Mouse (Mus musculus) CH12.LX (cell line): ENCODE measurements around the gene Krtap9-3. TPM values are rescaled to one million over a fixed set of nuclear protein-coding genes. Genes with fewer than 3 reads are reported as not detected.

Source experiments
- DNase-seq: peaks from one replicate; pipeline ENCODE4 v3.0.0-alpha.2; 2013; ENCODE audit errors: extremely low read depth
- H3K27ac ChIP-seq: 2 replicates; pipeline ENCODE4 v1.5.1; 2012; ENCODE audit warnings: low read depth, mild to moderate bottlenecking, control low read depth, moderate library complexity; ENCODE audit not compliant: insufficient read depth
- H3K27me3 ChIP-seq: replicated peaks from 2 replicates; pipeline ENCODE3; 2012; ENCODE audit warnings: inconsistent platforms
- H3K36me3 ChIP-seq, 2 experiments: replicated peaks in 1 of 2; 2 replicates each; pipeline versions ENCODE3 to v1.6.1; 2012; ENCODE audit warnings: inconsistent platforms in 1 of 2, low read length in 1 of 2, mild to moderate bottlenecking in 1 of 2, mixed read lengths in 1 of 2, moderate library complexity in 1 of 2; ENCODE audit not compliant: control insufficient read depth in 1 of 2, insufficient read depth in 1 of 2
- H3K4me1 ChIP-seq, 2 experiments: 2 replicates each; pipeline ENCODE4 v1.6.1; 2012; ENCODE audit warnings: inconsistent platforms in 1 of 2, moderate library complexity in 1 of 2; ENCODE audit not compliant: insufficient read depth in 2 of 2, control insufficient read depth in 1 of 2
- H3K4me2 ChIP-seq: 2 replicates; pipeline ENCODE4 v1.6.1; 2012; ENCODE audit warnings: low read depth, mild to moderate bottlenecking, control low read depth; ENCODE audit not compliant: poor library complexity, insufficient read depth, severe bottlenecking
- H3K4me3 ChIP-seq, 3 experiments: fragments of 150-350 bp in 1 of 3; sonication (generic) in 1 of 3; replicated peaks in 1 of 3; 2 replicates each; pipeline versions ENCODE3 to v1.5.1; 2011 to 2012; ENCODE audit warnings: low read depth in 2 of 3, low read length in 2 of 3, mild to moderate bottlenecking in 2 of 3, moderate library complexity in 2 of 3, control low read depth in 1 of 3, improper control_type of control experiment in 1 of 3, inconsistent platforms in 1 of 3, mixed read lengths in 1 of 3; ENCODE audit not compliant: poor library complexity in 1 of 3
- H3K79me2 ChIP-seq: replicated peaks from 2 replicates; pipeline ENCODE4 v1.6.1; 2012; ENCODE audit warnings: mild to moderate bottlenecking, moderate library complexity; ENCODE audit not compliant: control insufficient read depth, poor library complexity, insufficient read depth, severe bottlenecking; ENCODE audit errors: extremely low read depth
- H3K9ac ChIP-seq: 2 replicates; pipeline ENCODE4 v1.6.1; 2012; ENCODE audit warnings: low read depth, mild to moderate bottlenecking, control low read depth, moderate library complexity; ENCODE audit not compliant: insufficient read depth
- H3K9me3 ChIP-seq: replicated peaks from 2 replicates; pipeline ENCODE3; 2012; ENCODE audit warnings: low read length, inconsistent platforms, mixed read lengths
- BHLHE40 ChIP-seq: IDR thresholded peaks from 2 replicates; pipeline ENCODE4 v1.6.1; 2011; ENCODE audit warnings: mild to moderate bottlenecking, low read depth, low read length, improper control_type of control experiment
- E2F4 ChIP-seq: IDR thresholded peaks from 2 replicates; pipeline ENCODE4 v1.6.1; 2011; ENCODE audit warnings: low read depth, low read length, improper control_type of control experiment; ENCODE audit not compliant: insufficient replicate concordance
- EP300 ChIP-seq: IDR thresholded peaks from 2 replicates; pipeline ENCODE4 v1.6.1; 2011; ENCODE audit warnings: low read length, improper control_type of control experiment
- ETS1 ChIP-seq: conservative IDR thresholded peaks from 2 replicates; pipeline ENCODE4 v1.6.1; 2012; ENCODE audit warnings: low read depth, mild to moderate bottlenecking, inconsistent platforms, low read length, improper control_type of control experiment, moderate library complexity
- HCFC1 ChIP-seq: IDR thresholded peaks from 2 replicates; pipeline ENCODE4 v1.6.1; 2012; ENCODE audit warnings: low read depth, mild to moderate bottlenecking, inconsistent platforms, low read length, improper control_type of control experiment
- JUN ChIP-seq: IDR thresholded peaks from 2 replicates; pipeline ENCODE4 v1.6.1; 2011; ENCODE audit warnings: low read depth, mild to moderate bottlenecking, low read length, improper control_type of control experiment, moderate library complexity; ENCODE audit not compliant: insufficient read depth
- KAT2A ChIP-seq: IDR thresholded peaks from 2 replicates; pipeline ENCODE4 v1.6.1; 2012; ENCODE audit warnings: low read length, improper control_type of control experiment, inconsistent platforms; ENCODE audit not compliant: insufficient replicate concordance
- MEF2A ChIP-seq: IDR thresholded peaks from 2 replicates; pipeline ENCODE4 v1.6.1; 2014; ENCODE audit warnings: low read depth, mild to moderate bottlenecking, inconsistent platforms, low read length, improper control_type of control experiment, borderline replicate concordance
- MXI1 ChIP-seq: IDR thresholded peaks from 2 replicates; pipeline ENCODE4 v1.6.1; 2011; ENCODE audit warnings: mild to moderate bottlenecking, low read depth, low read length, improper control_type of control experiment
- NELFE ChIP-seq: IDR thresholded peaks from 2 replicates; pipeline ENCODE4 v1.6.1; 2011; ENCODE audit warnings: low read depth, low read length, improper control_type of control experiment
- POLR2A ChIP-seq: IDR thresholded peaks from 2 replicates; pipeline ENCODE4 v1.6.1; 2011; ENCODE audit warnings: low read depth, mild to moderate bottlenecking, improper control_type of control experiment, low read length
- POLR2AphosphoS2 ChIP-seq: IDR thresholded peaks from 2 replicates; pipeline ENCODE4 v1.6.1; 2011; ENCODE audit warnings: low read depth, low read length, improper control_type of control experiment
- SIN3A ChIP-seq: IDR thresholded peaks from 2 replicates; pipeline ENCODE4 v1.6.1; 2012; ENCODE audit warnings: low read length, improper control_type of control experiment, inconsistent platforms
- SMC3 ChIP-seq: IDR thresholded peaks from 2 replicates; pipeline ENCODE4 v1.6.1; 2011; ENCODE audit warnings: low read depth, low read length, improper control_type of control experiment
- TBP ChIP-seq: conservative IDR thresholded peaks from 2 replicates; pipeline ENCODE4 v1.6.1; 2011; ENCODE audit warnings: low read depth, low read length, improper control_type of control experiment
- TCF12 ChIP-seq: IDR thresholded peaks from 2 replicates; pipeline ENCODE4 v1.6.1; 2014; ENCODE audit warnings: low read depth, mild to moderate bottlenecking, inconsistent platforms, low read length, improper control_type of control experiment
- UBTF ChIP-seq: IDR thresholded peaks from 2 replicates; pipeline ENCODE4 v1.6.1; 2012; ENCODE audit warnings: low read depth, mild to moderate bottlenecking, inconsistent platforms, low read length, improper control_type of control experiment, moderate library complexity
- ZKSCAN1 ChIP-seq: IDR thresholded peaks from 2 replicates; pipeline ENCODE4 v1.6.1; 2012; ENCODE audit warnings: low read depth, inconsistent platforms, low read length, improper control_type of control experiment, borderline replicate concordance
- ZMIZ1 ChIP-seq: IDR thresholded peaks from 2 replicates; pipeline ENCODE4 v1.6.1; 2012; ENCODE audit warnings: low read depth, mild to moderate bottlenecking, inconsistent platforms, low read length, improper control_type of control experiment
- ZNF384 ChIP-seq: IDR thresholded peaks from 2 replicates; pipeline ENCODE4 v1.6.1; 2012; ENCODE audit warnings: low read depth, low read length, improper control_type of control experiment, inconsistent platforms
- dilution Hi-C: fragments of 300-500 bp; cut with MboI; formaldehyde crosslinking; loops from 2 replicates; pipeline ENCODE4 v1.14.3; 2020; ENCODE audit warnings: low sequenced_read_pairs; ENCODE audit not compliant: extremely low pct_unique_long_range_greater_than_20kb, extremely low pct_ligation_motif_present
- in situ Hi-C: fragments of 300-500 bp; cut with MboI; formaldehyde crosslinking; loops from 3 replicates; pipeline ENCODE4 v1.14.3; 2019; ENCODE audit warnings: low sequenced_read_pairs, low pct_ligation_motif_present, low pct_unique_long_range_greater_than_20kb, mixed read lengths
- polyA plus RNA-seq: library from polyadenylated mRNA; unstranded; fragments of >175 nt; gene quantifications from 2 replicates; pipeline ENCODE4 v1.2.1, GENCODE M21; 2012; ENCODE audit warnings: low read depth; ENCODE audit not compliant: insufficient read length
- total RNA-seq, 2 experiments: library from RNA; depleted of rRNA; stranded (reverse); fragments of 300-350 nt in 1 of 2; fragments of >200 nt in 1 of 2; gene quantifications; 2 replicates each; pipeline ENCODE4 v1.2.3; 2012 to 2014

Krtap9-3 gene
- total and polyA plus RNA-seq, 3 experiments: not detected

- in situ Hi-C loops (no loop called here), dilution Hi-C loops (no loop called here)
- Histone ChIP-seq H3K27me3 (peaks cover 74% of the 10 kb centered on the region), H3K79me2 (no peaks in the 10 kb centered on the region), H3K4me1 (no peaks in the 10 kb centered on the region), H3K4me3 (no peak overlapping the region), H3K9me3 (peaks cover 4% of the 10 kb centered on the region), H3K4me2 (no peak overlapping the region), H3K9ac (no peak overlapping the region), H3K27ac (no peak overlapping the region), H3K36me3 (no peaks in the 10 kb centered on the region)
- no peak for TF ChIP-seq E2F4
- no peak for TF ChIP-seq BHLHE40
- no peak for TF ChIP-seq POLR2A
- TF ChIP-seq NELFE: no peak
- TF ChIP-seq KAT2A: no peak
- DNase-seq: no peak
Observed at GRCm38 (mm10) chr11:99581564-99581963, 16.3 kb downstream of the Krtap9-3 start.

- Histone ChIP-seq H3K4me1 (no peaks in the 10 kb centered on the region), H3K79me2 (no peaks in the 10 kb centered on the region), H3K4me2 (no peak overlapping the region), H3K27me3 (peaks cover 77% of the 10 kb centered on the region), H3K36me3 (no peaks in the 10 kb centered on the region), H3K9ac (no peak overlapping the region), H3K4me3 (no peak overlapping the region), H3K27ac (no peak overlapping the region), H3K9me3 (peaks cover 4% of the 10 kb centered on the region)
- no peak for TF ChIP-seq MEF2A
- TF ChIP-seq HCFC1: no peak
- no peak for TF ChIP-seq TCF12
- TF ChIP-seq UBTF: no peak
- no peak for TF ChIP-seq SIN3A
- no peak for TF ChIP-seq POLR2AphosphoS2
- TF ChIP-seq ETS1: no peak
- TF ChIP-seq TBP: no peak
- no peak for TF ChIP-seq MXI1
- no peak for TF ChIP-seq ZNF384
- TF ChIP-seq EP300: no peak
- TF ChIP-seq POLR2A: no peak
- no peak for TF ChIP-seq SMC3
- TF ChIP-seq ZMIZ1: no peak
- no peak for TF ChIP-seq JUN
- TF ChIP-seq ZKSCAN1: no peak
- dilution Hi-C loops: no loop called here
- in situ Hi-C loops: no loop called here
- DNase-seq: no peak
Observed at GRCm38 (mm10) chr11:99581051-99581450, 16.9 kb downstream of the Krtap9-3 start.
